Mouse (Mus musculus) kidney, adult 9 months (tissue): ENCODE results near the gene Gm27179.
"Not testable (repeated sequence)": the region's sequence is repeated elsewhere in the genome, so short reads cannot be mapped to it uniquely, and the experiment has no call there.

Experiments
- DNase-seq: peaks from one replicate; pipeline ENCODE4 v3.0.0; 2022

The Gm27179 gene

GRCm38 (mm10) chr14:69470122-69470708 is 42.1 kb downstream of the Gm27179 start:
- not testable (repeated sequence) for DNase-seq

- not testable (repeated sequence) for DNase-seq
Measured at GRCm38 (mm10) chr14:69467612-69468366, 44.6 kb downstream of the Gm27179 start.

- DNase-seq = not testable (repeated sequence)
Measured at GRCm38 (mm10) chr14:69464465-69464864, 47.9 kb downstream of the Gm27179 start.
